Comparison of ENCODE assay signal across 12 mouse cellular contexts in the genomic region with DNA sequence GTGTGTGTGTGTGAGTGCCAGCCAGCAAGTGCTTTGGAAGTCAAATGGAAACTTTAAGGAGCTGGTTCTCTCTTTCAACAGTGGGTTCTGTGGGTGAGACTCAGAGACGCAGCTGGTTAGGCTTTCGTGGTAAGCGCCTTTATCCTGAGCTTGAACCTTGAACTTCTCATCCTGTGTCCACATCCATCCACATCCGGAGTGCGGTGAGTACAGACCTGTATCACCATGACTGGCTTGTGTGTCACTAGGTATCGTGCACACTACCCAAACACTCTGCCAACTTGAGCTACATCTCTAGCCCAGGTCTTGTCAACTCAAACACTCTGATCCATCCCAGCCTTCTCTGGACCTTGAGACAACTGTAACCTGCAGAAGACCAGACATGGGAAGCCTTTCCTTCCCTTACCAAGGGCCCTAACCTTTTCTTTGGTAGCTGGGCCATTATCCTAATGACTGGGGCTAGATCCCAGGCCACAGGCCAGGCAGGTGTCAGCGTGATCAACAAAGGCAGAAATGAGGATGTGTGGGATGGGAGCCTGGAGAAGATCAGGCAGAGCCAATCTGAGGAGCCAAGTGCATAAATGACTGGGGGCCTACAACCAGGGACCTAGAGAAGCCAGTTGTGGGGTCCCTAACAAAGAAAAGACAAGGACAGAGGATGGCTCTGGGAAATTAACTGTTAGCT. TPM values are rescaled to one million over a fixed set of nuclear protein-coding genes. Genes with fewer than 3 reads are reported as not detected.
DNase-seq lines count a peak whose midpoint lies in the region; ATAC-seq and TF ChIP-seq lines count a peak whose summit lies in the region.
"Had no signal": no experiment of that assay in that cellular context is flagged by ENCODE, and none has a peak within 500 bp of the region (broad histone marks: within the 10 kb centered on the region; RNA-seq: fewer than 3 reads in every experiment).

No protein-coding gene starts in this region.

- peak overlapping the region; percentile 97 for H3K27ac ChIP-seq in gastrocnemius, adult 2 months
- no peak overlapping the region for H3K27ac ChIP-seq in lung, postnatal 0 days (ENCODE audit: low read length)
- H3K27ac ChIP-seq in limb, embryonic 12.5 days: no peak overlapping the region
- no peak overlapping the region for H3K27ac ChIP-seq in stomach, embryonic 14.5 days (ENCODE audit: low read length)
- no peak overlapping the region for H3K27ac ChIP-seq in forebrain, embryonic 16.5 days (ENCODE audit: low read length)

- no peaks in the 10 kb centered on the region for H3K36me3 ChIP-seq in lung, postnatal 0 days (ENCODE audit: insufficient read depth, low read length)
- no peaks in the 10 kb centered on the region for H3K36me3 ChIP-seq in limb, embryonic 12.5 days
- no peaks in the 10 kb centered on the region for H3K36me3 ChIP-seq in stomach, embryonic 14.5 days (ENCODE audit: control insufficient read depth, insufficient read depth, low read length)
- no peaks in the 10 kb centered on the region for H3K36me3 ChIP-seq in forebrain, embryonic 16.5 days (ENCODE audit: control insufficient read depth, insufficient read depth)

- intact Hi-C loops in gastrocnemius, adult 2 months (cut with DNase I): loop anchor here (5.0 kb wide), 1 partner anchor 39 kb away; a partner anchor contains a TSS
- intact Hi-C loops in gastrocnemius, postnatal 36 days (cut with DNase I): no loop called here

- H3K4me2 ChIP-seq in lung, postnatal 0 days (replicated peaks; ENCODE audit: low read depth, low read length): peak overlapping the region; percentile 78
- peak overlapping the region; percentile 85 for H3K4me2 ChIP-seq in limb, embryonic 12.5 days
- H3K4me2 ChIP-seq in stomach, embryonic 14.5 days (replicated peaks; ENCODE audit: low read depth, low read length): peak overlapping the region; percentile 93
- H3K4me2 ChIP-seq in forebrain, embryonic 16.5 days (ENCODE audit: low read length): no peak overlapping the region

- DNase-seq in gastrocnemius, adult 2 months: no peak
- DNase-seq in gastrocnemius, postnatal 36 days: no peak
- DNase-seq in lung, postnatal 0 days (ENCODE audit: low spot score): no peak
- DNase-seq in lung, postnatal 36 days: no peak
- DNase-seq in urinary bladder, postnatal 14 days (ENCODE audit: low spot score): no peak
- DNase-seq: B cell, adult 2 months; thymus, postnatal 36 days had no signal

- no peaks in the 10 kb centered on the region for H3K9me3 ChIP-seq in lung, postnatal 0 days (ENCODE audit: low read length)
- no peaks in the 10 kb centered on the region for H3K9me3 ChIP-seq in limb, embryonic 12.5 days
- H3K9me3 ChIP-seq in stomach, embryonic 14.5 days (ENCODE audit: control insufficient read depth, low read depth, low read length): no peaks in the 10 kb centered on the region
- H3K9me3 ChIP-seq in forebrain, embryonic 16.5 days (ENCODE audit: control insufficient read depth, low read length): no peaks in the 10 kb centered on the region

- peak overlapping the region; percentile 96 for H3K4me3 ChIP-seq in gastrocnemius, adult 2 months
- H3K4me3 ChIP-seq in lung, postnatal 0 days (ENCODE audit: low read depth, low read length): no peak overlapping the region
- H3K4me3 ChIP-seq in limb, embryonic 12.5 days (replicated peaks): peak overlapping the region; percentile 84
- H3K4me3 ChIP-seq in stomach, embryonic 14.5 days (ENCODE audit: low read depth, low read length): peak overlapping the region; percentile 87; the same call in 1 of the 2 replicates
- H3K4me3 ChIP-seq in forebrain, embryonic 16.5 days (replicated peaks; ENCODE audit: low read length): no peak overlapping the region

- peaks cover 17% of the 10 kb centered on the region for H3K4me1 ChIP-seq in lung, postnatal 0 days (ENCODE audit: insufficient read depth, low read depth, low read length)
- peaks cover 44% of the 10 kb centered on the region for H3K4me1 ChIP-seq in limb, embryonic 12.5 days (replicated peaks)
- H3K4me1 ChIP-seq in stomach, embryonic 14.5 days (ENCODE audit: control insufficient read depth, insufficient read depth, low read length): peaks cover 23% of the 10 kb centered on the region
- H3K4me1 ChIP-seq in forebrain, embryonic 16.5 days (replicated peaks; ENCODE audit: control insufficient read depth, insufficient read depth, low read length): peaks cover 18% of the 10 kb centered on the region

- H3K9ac ChIP-seq in lung, postnatal 0 days (replicated peaks; ENCODE audit: low read depth): no peak overlapping the region
- no peak overlapping the region; the same call in 1 of the 2 replicates for H3K9ac ChIP-seq in limb, embryonic 12.5 days (replicated peaks)
- H3K9ac ChIP-seq in stomach, embryonic 14.5 days (replicated peaks; ENCODE audit: low read depth, low read length): no peak overlapping the region
- H3K9ac ChIP-seq in forebrain, embryonic 16.5 days (replicated peaks; ENCODE audit: low read depth, low read length): no peak overlapping the region

- no peaks in the 10 kb centered on the region; the same call in 1 of the 2 replicates for H3K27me3 ChIP-seq in lung, postnatal 0 days (replicated peaks; ENCODE audit: insufficient read depth, low read length)
- H3K27me3 ChIP-seq in limb, embryonic 12.5 days: peaks cover 64% of the 10 kb centered on the region
- no peaks in the 10 kb centered on the region; the same call in 1 of the 2 replicates for H3K27me3 ChIP-seq in stomach, embryonic 14.5 days (ENCODE audit: control insufficient read depth, insufficient read depth, low read length)
- peaks cover 42% of the 10 kb centered on the region for H3K27me3 ChIP-seq in forebrain, embryonic 16.5 days (replicated peaks; ENCODE audit: control insufficient read depth, insufficient read depth, low read length)

- 83% methylated on average over 7 of the region's 7 CpGs for WGBS in lung, postnatal 0 days
- WGBS in limb, embryonic 12.5 days: 80% methylated on average over 7 of the region's 7 CpGs
- 81% methylated on average over 7 of the region's 7 CpGs for WGBS in stomach, embryonic 14.5 days
- WGBS in forebrain, embryonic 16.5 days: 85% methylated on average over 7 of the region's 7 CpGs

- TF ChIP-seq CTCF in gastrocnemius, adult 2 months (IDR thresholded peaks at IDR 0.05): no peak
- no peak for TF ChIP-seq CTCF in lung, postnatal 0 days (IDR thresholded peaks at IDR 0.05)

- TF ChIP-seq EP300 in lung, postnatal 0 days (IDR thresholded peaks at IDR 0.05): no peak

- ATAC-seq in lung, postnatal 0 days: no peak
- ATAC-seq in limb, embryonic 12.5 days (ENCODE audit: insufficient number of reproducible peaks, insufficient read depth, low FRiP score, low TSS enrichment, low read depth): no peak
- no peak for ATAC-seq in stomach, embryonic 14.5 days (ENCODE audit: insufficient number of reproducible peaks, insufficient read depth, low FRiP score, low read depth)
- no peak for ATAC-seq in forebrain, embryonic 16.5 days
- ATAC-seq: hindbrain, embryonic 16.5 days had no signal

RNA-seq across cellular contexts. Expression of a gene that starts 1.2 kb away (rescaled TPM):
- 10 to 100 TPM; 13.9 to 14.5 TPM for total RNA-seq in gastrocnemius, adult 2 months (2021)
- 10 to 100 TPM; 12.4 to 13.3 TPM for total RNA-seq in gastrocnemius, postnatal 36 days (2021)
- 22.7 and 25.1 TPM in 2 replicates for polyA plus RNA-seq in lung, postnatal 0 days (2015; fragmentation: Nextera tagmentation; extraction: Ambion mirVana)
- polyA plus RNA-seq in limb, embryonic 12.5 days (2016; fragmentation: Nextera tagmentation; extraction: Ambion mirVana): 12.1 and 13.4 TPM in 2 replicates
- 14.8 and 17.9 TPM in 2 replicates for polyA plus RNA-seq in stomach, embryonic 14.5 days (2014; fragmentation: Nextera tagmentation; extraction: Ambion mirVana)
- polyA plus RNA-seq in forebrain, embryonic 16.5 days (2015; fragmentation: Nextera tagmentation; extraction: Ambion mirVana): 1.3 and 2.0 TPM in 2 replicates

RNA-seq across cellular contexts. Expression of a gene that starts 6.1 kb away (rescaled TPM):
- under 1 TPM; 0.22 to 0.33 TPM for total RNA-seq in gastrocnemius, adult 2 months (2021)
- under 1 TPM in 1 of 2 experiments, not detected in 1; 0.25 TPM for total RNA-seq in gastrocnemius, postnatal 36 days (2021)
- polyA plus RNA-seq in lung, postnatal 0 days (2015; fragmentation: Nextera tagmentation; extraction: Ambion mirVana): 1.1 and 2.1 TPM in 2 replicates
- polyA plus RNA-seq in limb, embryonic 12.5 days (2016; fragmentation: Nextera tagmentation; extraction: Ambion mirVana): 0.36 and 0.76 TPM in 2 replicates
- 1.8 and 3.6 TPM in 2 replicates for polyA plus RNA-seq in stomach, embryonic 14.5 days (2014; fragmentation: Nextera tagmentation; extraction: Ambion mirVana)
- polyA plus RNA-seq in forebrain, embryonic 16.5 days (2015; fragmentation: Nextera tagmentation; extraction: Ambion mirVana): 0.30 and 0.39 TPM in 2 replicates

RNA-seq across cellular contexts. Expression of a gene that starts 36.8 kb away (rescaled TPM):
- 10 to 100 TPM; 10.3 to 11.7 TPM for total RNA-seq in gastrocnemius, adult 2 months (2021)
- 10 to 100 TPM; 10.9 to 12.7 TPM for total RNA-seq in gastrocnemius, postnatal 36 days (2021)
- 51.9 and 57.5 TPM in 2 replicates for polyA plus RNA-seq in lung, postnatal 0 days (2015; fragmentation: Nextera tagmentation; extraction: Ambion mirVana)
- polyA plus RNA-seq in limb, embryonic 12.5 days (2016; fragmentation: Nextera tagmentation; extraction: Ambion mirVana): 120 and 125 TPM in 2 replicates
- 86.0 and 92.3 TPM in 2 replicates for polyA plus RNA-seq in stomach, embryonic 14.5 days (2014; fragmentation: Nextera tagmentation; extraction: Ambion mirVana)
- 78.8 and 84.8 TPM in 2 replicates for polyA plus RNA-seq in forebrain, embryonic 16.5 days (2015; fragmentation: Nextera tagmentation; extraction: Ambion mirVana)

RNA-seq across cellular contexts. Expression of a gene that starts 48.0 kb away (rescaled TPM):
- not detected for total RNA-seq in gastrocnemius, adult 2 months (2021)
- total RNA-seq in gastrocnemius, postnatal 36 days (2021): not detected
- polyA plus RNA-seq in lung, postnatal 0 days (2015; fragmentation: Nextera tagmentation; extraction: Ambion mirVana): 0.16 TPM in 1 of 2 replicates, not detected in the other
- 0.18 TPM in 1 of 2 replicates, not detected in the other for polyA plus RNA-seq in limb, embryonic 12.5 days (2016; fragmentation: Nextera tagmentation; extraction: Ambion mirVana)
- polyA plus RNA-seq in stomach, embryonic 14.5 days (2014; fragmentation: Nextera tagmentation; extraction: Ambion mirVana): 0.14 TPM in 1 of 2 replicates, not detected in the other
- polyA plus RNA-seq in forebrain, embryonic 16.5 days (2015; fragmentation: Nextera tagmentation; extraction: Ambion mirVana): 4.1 and 6.6 TPM in 2 replicates
- total RNA-seq: megakaryocyte progenitor cell, adult 5-6 weeks had no signal

Comparison
In these comparisons a context has a peak if more than half of its experiments do, and no peak if none do; other contexts are left out.
1. H3K4me3 ChIP-seq: peak in gastrocnemius, adult 2 months (single experiment), limb, embryonic 12.5 days (single experiment) and stomach, embryonic 14.5 days (single experiment); none in lung, postnatal 0 days (single experiment) and forebrain, embryonic 16.5 days (single experiment).